Mouse (Mus musculus) 416B (cell line): ENCODE measurements at regions not wholly inside any gene's neighbourhood (a gene's known extent, or its start where the extent isn't known, plus 50 kb on each side); places are given as distances from the start of the nearest gene placed in this dataset.

Experiments used
- DNase-seq: peaks from one replicate; pipeline ENCODE4 v3.0.0; 2011; ENCODE audit warnings: low read depth

DNA sequence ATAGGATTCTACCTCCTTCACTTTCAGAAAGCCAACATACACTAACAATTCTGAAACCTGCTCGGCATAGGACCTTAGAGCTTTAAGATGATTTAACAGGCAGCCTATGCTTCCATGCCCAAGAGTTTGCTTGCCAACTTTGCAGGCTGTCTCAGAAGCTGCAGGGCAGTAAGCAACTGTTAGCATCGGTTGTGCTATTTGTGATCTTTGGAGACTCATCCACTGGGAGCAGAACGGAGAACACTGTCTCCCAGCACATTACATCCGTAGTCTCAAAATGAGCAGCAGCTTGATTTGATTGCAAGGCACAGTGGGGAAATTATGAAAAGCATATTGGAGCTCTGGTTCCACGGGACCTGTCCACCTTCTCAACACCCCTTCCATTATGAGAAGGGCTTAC is 108.5 kb upstream of the Pter start:
- DNase-seq, result no peak

DNA sequence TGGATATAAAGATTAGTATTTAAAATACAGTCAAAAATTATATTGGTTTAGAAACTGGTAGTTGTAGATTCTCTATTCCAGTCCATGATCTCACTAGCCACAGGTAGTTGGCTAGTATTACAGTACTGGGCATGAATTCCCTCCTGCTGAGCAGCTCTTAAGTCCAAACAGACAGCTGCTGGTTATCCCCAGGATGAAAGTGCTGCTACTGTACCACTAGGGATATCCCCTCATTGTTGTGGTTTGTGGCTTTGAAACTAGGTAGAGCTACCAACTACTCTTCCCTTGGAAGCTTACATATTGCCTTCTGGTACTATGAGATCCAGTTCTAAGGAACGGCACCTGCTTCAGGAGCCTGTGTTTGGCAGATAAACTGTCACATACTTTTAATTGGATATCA is 97.9 kb upstream of the Pter start:
- DNase-seq, result no peak

DNA sequence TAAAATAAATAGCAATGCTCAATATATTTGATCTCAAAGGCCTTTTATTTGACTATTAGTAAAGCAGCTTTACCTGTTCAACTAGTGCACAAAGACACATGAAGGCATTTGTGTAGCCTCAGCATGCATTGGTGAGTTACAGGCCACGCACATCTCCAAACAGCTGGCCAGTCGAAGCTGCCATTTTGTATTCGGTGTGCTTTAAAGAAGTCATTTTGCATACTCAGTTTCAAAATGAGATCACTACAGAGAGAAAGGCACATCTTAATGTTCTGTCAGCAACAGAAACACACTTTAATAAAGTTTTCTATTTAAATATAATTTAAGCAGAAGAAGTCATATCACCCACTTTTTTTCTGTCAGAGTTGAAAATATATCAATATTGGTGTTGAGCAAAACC is 90.3 kb upstream of the Pter start:
- DNase-seq, result no peak

DNA sequence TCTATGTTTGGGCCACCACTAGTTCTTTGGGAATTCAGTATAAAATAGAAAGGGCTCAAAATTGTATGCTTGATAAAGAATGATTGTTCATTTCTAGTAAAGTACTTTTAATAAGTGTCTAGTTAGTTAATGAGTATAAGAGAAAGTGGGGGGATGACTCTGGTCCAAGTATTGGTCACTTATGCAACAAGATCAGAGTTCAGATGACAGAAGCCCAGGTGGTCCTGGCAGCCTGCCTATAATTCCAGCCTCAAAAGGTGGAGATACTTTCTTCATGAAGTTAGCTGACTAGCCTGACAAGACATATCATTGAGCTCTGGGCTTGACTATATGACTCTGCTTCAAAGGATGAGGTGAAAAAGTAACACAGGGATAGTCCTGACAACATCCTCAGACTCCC is 57.3 kb upstream of the Pter start:
- no peak for DNase-seq

DNA sequence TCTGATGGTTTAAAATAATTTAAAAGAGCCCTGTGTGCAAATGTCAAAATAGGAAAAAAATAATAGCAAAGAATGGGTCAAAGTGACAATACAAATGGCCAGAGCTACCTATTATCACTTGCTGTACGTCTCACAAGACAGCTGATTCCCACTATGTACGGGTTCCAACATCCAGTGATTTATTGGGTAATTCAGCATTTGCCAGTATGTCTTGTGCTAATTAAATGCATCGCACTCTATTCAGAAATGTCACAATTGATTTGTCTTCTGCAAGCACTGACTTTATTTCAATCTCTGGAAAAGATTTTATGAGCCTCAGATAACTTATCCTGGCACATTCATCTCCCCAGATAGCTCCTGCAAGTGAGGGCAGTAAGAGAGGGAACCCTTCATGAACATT is 55.1 kb upstream of the Pter start:
- DNase-seq, result no peak
